Mouse (Mus musculus): ENCODE results near the gene Actl6a.
"Not testable (repeated sequence)": the region's sequence is repeated elsewhere in the genome, so short reads cannot be mapped to it uniquely, and the experiment has no call there.

The Actl6a gene

GRCm38 (mm10) chr3:32694737-32695582 is 11.1 kb upstream of the Actl6a start:
- DNase-seq: no peak

- DNase-seq: no peak
Measured at GRCm38 (mm10) chr3:32695583-32695980, 10.5 kb upstream of the Actl6a start.

GRCm38 (mm10) chr3:32698228-32698863 is 7.8 kb upstream of the Actl6a start:
- DNase-seq: peak; percentile 94 to 95

DNA sequence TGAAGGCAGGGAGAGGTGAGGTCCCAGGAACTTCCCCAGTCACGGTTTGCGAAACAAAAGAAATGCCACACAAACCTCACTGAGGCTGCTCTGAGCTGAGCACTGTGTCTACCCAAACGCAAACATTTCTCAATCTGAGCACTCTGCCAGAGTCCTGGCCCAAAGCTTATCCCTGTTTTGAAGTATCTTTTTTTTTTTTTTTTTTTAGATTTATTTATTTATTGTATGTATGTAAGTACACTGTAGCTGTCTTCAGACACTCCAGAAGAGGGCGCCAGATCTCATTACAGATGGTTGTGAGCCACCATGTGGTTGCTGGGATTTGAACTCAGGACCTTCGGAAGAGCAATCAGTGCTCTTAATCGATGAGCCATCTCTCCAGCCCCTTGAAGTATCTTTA is 2.1 kb upstream of the Actl6a start:
- DNase-seq: not testable (repeated sequence)

DNA sequence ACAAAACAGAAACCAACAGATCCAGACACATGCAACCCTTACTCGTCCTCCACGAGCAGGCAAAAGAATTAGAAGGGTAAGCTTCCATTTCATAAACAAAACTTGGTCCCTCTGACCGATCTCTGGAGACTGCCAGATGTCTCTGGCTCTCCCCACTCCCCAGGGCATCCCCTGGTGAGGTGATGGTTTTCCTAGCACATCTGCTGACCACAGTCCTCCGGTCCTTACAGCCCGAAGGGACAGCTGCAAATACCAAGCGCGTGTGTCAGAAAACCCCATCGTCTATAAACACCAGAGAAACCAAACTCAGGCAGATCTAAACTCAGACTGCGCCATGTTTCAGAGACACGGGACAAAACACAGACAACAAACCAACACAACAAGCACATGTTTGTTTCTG is 1.5 kb upstream of the Actl6a start:
- DNase-seq: not testable (repeated sequence)

GRCm38 (mm10) chr3:32708052-32708367 is 1.9 kb downstream of the Actl6a start:
- DNase-seq: no peak

GRCm38 (mm10) chr3:32708368-32709231 is 2.5 kb downstream of the Actl6a start:
- peak; percentile 100 for DNase-seq

DNA sequence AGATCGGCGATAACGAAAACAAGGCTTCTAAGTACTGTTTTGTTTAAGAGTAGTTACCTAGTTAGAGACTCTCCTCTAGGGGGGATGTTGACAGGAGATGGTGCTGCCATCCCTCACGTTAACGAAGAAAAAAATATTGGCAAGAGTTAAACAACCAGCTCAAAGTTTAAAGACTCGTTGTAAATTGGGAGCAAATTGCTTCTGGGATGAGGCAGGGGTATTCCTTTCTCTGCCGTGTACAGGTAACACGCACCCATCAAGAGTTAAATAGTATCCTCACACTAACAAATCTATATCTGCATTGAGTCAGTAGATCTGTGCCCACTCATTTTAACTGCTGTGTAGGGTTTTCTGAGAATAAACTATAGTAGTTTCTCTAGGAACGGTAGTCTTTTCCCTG is 3.3 kb downstream of the Actl6a start:
- DNase-seq: no peak

GRCm38 (mm10) chr3:32713711-32714110 is 7.6 kb downstream of the Actl6a start:
- no peak for DNase-seq

DNA sequence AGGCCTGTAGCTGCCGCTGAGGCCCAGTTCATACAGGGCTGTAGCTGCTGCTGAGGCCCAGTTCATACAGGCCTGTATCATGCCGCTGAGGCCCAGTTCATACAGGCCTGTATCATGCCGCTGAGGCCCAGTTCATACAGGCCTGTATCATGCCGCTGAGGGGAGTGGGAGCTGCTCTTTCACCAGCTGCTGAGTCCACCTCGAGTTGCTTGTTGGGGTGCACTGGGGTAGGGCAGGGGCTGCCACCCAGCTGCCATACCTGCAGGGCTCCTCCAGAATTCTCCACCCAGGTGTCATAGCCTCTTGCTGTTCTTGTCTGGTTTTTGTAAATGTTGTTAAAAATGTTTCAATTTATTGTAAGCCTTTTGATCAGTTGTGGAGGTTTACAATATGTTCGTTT is 11.3 kb downstream of the Actl6a start:
- not testable (repeated sequence) for DNase-seq

- DNase-seq: no peak
Measured at GRCm38 (mm10) chr3:32718271-32718670, 12.2 kb downstream of the Actl6a start.

DNA sequence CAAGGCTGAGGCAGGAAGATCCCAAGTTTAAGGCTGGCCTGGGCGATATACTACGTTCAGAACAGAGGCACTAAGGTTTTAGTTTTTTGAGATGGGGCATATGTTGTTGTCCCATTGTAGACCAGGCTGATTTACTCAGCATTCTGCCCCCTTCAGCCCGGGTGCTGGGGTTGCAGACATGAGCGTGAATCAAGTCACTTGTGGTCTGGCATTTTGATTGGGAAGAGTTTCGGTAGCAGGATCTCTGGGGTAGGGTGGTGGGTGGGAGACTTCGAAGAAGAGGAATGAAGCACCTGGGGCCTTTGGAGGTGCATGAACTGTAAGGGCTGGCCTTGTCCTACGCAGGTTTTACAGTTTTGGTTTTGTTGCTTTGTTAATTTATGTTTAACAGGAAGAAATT is 18.1 kb downstream of the Actl6a start:
- DNase-seq: no peak

- DNase-seq: no peak
Measured at GRCm38 (mm10) chr3:32725951-32726350, 19.9 kb downstream of the Actl6a start.

GRCm38 (mm10) chr3:32727861-32728260 is 21.8 kb downstream of the Actl6a start:
- no peak for DNase-seq

- peak; percentile 96 to 98 for DNase-seq
Measured at GRCm38 (mm10) chr3:32736244-32737171, 30.4 kb downstream of the Actl6a start, which contains the start of gene Ndufb5. Gene Ndufb5 (plus strand): TSS chr3:32736990.

GRCm38 (mm10) chr3:32737172-32737655 is 31.1 kb downstream of the Actl6a start, which contains the start of gene Mrpl47:
Gene Mrpl47 (minus strand): TSS chr3:32737605.
- DNase-seq: no peak

GRCm38 (mm10) chr3:32738549-32738948 is 32.5 kb downstream of the Actl6a start:
- no peak for DNase-seq

- no peak for DNase-seq
Measured at GRCm38 (mm10) chr3:32742276-32742780, 36.2 kb downstream of the Actl6a start.

GRCm38 (mm10) chr3:32745001-32745400 is 38.9 kb downstream of the Actl6a start:
- DNase-seq: no peak

- DNase-seq: not testable (repeated sequence)
Measured at GRCm38 (mm10) chr3:32745426-32745825, 39.3 kb downstream of the Actl6a start.

DNA sequence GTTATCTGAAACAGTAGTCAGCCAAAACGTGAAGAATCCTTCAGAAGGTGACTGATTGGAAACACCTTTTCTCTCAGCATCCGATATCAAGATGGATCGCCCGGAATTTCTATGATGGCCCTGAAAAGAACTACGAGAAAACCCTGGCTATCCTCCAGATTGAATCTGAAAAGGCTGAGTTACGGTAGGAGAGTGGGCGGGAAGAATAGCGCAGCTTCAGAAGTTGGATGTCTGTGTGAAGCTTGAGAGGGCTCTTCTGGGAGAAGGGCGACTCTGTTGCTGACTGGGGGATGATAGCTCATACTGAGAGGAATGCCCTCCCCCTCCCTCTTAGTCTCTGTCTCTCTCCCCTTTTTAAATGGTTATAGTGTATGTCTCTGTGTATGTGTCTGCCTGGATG is 42.3 kb downstream of the Actl6a start:
- no peak for DNase-seq

All from cerebellum, postnatal 10 days (tissue).